Mouse (Mus musculus): ENCODE measurements around the gene Abr.

The Abr gene

DNA sequence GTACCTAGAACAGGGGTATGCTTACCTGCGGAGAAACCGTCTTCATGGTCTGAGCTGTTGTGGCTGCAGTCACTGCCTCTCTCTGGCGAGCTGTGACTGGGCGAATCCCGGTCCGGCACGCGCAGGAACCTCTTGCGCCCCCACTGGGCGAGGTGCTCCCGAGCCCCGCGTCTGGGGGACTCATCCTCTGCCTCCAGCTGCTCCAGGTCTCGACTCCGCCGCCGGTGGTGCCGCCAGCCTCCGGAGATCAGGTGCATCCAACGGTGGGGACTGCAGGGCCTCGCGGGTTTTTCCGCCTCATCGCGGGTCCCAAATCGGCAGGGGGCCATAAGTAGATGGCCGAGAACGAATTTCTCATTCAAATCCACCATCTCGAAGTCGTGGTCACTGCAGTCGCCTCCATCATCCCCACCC, at the start of gene Abr:
Gene Abr (minus strand): TSS at position 163 of the 414 bp plus-strand sequence.
- DNase-seq (ENCODE audit: low spot score): peak; percentile 75

DNA sequence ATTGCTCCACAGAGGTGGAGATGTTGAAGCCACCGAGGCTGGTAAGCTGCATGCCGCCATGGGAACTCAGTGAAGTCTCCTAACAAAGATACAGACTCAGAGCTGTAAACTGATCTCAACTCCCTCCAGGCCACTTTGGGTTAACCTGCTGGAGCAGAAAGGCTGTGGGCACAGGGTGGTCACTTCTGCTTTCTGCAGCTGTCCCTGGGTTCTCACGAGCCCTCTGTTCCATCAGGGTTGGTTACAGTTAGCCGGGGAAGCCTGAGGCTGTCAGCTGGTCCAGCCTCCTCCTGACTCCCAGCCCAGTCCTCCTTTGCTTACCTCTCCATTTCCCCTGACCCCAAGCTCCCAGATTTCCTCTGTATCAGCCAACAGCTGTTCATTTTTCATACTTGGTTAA, 45.7 kb upstream of the Abr start:
- no peak for DNase-seq (ENCODE audit: low spot score)

DNA sequence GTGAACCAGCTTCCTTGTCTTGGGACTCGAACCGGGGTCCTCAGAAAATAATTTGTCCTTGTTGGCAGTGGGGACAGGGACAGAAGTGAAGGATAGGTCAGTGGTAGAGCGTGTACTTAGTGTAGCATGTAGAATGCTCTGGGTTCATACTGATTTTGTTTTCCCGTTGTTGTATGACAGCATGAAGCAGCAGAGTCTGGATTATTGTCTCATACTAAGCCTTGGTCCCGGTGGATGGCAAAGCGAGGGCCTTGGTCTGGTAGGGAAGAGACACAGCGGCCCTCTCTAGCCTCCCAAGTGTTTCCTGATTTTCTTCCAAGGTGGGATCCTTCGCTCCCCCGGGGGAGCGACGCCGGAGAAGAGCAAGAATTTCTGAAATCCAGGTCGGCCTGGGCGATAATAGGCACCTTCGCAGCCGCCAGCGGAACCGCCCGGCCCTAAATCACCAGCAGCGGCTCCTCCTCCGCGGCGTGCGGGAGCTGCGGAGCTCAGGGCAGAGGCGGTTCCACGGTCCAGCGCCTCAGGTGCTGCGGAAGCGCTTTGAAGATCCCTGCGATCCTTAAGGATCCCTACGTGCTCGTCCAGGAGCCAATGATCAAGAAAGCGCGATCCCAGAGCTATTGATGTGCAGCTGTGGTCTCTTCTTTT, 44.0 kb upstream of the Abr start:
- DNase-seq (ENCODE audit: low spot score): no peak

DNA sequence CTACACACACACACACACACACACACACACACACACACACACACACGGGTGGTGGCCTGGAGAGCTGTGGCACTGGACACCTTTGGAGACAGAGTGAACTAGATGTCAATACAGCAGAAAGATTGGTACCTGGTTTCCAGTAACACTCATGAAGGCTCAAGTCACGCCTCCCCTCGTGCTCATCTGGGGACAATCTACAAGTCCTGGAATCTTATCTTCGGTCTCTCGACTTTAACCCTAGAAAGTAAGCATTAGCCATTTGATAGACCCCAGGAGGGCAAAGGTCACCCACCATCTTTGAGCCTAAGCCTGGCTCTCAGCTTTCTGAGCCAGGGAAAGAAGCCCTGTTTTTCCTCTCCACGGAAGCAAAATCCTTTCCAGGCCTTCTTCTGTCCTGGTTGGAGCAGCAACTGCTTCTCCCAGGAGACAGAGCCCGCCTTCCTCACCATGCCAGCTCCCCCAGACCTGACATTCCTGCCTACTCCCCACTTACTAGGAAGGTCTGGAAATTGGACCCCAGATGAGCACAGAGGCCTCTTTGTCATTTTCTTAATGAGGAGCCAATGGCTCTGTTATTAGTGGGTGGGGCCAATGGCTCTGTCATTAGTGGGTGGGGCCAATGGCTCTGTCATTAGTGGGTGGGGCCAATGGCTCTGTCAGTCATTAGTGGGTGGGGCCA, 39.8 kb upstream of the Abr start:
- no peak for DNase-seq (ENCODE audit: low spot score)

DNA sequence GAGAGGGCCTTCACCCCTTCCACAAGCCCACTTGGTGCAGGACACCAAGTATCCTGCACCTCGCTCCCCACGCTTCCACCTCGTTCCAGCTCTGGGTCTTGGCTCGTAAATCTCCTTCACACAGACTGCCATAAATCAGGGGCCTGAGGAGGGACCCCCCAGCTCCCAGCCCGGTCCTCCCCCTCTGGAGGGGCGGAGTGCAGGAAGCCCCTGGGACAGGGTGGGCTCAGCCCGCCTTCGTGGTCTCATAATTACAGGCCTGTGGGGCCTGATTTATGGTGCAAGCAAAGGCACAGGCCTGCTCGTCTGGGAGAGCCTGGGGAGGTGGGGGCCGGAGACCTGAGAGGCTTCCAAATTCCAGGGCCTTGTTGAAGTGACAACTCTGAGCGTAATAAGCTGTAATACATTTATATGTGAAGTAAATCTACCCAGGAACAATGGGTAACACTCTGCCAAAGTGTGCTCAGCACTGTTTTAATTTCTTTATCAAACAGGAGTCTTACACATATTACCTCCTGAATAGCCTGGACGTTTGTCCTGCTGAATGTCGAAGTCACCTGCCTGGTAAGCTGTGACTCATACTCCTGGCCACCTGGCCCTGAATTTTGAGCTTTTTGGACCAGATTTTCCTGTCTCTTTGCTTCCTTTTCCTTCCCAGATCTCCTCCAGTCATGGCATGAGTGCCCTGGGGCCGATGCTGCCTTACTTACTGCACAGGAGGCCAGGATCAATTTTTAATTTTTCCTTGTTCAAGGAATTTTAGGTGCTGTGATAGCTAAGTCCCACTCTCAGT, 37.2 kb upstream of the Abr start:
- no peak for DNase-seq (ENCODE audit: low spot score)

DNA sequence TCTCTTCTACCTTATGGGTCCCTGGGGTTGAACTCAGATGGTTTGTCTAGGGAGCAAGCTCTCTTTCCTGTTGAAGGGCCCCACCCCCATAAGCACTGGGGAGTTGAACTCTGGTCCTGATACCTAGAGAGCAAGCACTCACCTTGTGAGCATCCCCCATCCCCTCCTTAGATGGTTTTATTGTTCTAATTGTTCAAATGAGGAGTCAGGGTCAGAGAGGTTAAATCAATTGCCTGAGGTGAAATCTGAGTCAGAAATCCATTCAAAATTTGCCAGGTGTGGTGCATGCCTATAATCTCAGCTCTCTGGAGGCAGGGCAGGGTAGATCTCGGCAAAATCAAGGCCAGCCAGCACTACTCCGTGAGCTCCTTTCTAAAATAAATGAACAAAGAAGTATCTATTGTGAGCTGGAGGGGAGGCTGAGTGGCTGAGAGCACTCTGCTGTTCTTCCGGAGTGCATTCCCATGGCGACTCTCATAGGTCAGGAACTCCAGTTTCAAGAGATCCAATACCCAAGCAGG, 35.4 kb upstream of the Abr start:
- no peak for DNase-seq (ENCODE audit: low spot score)

DNA sequence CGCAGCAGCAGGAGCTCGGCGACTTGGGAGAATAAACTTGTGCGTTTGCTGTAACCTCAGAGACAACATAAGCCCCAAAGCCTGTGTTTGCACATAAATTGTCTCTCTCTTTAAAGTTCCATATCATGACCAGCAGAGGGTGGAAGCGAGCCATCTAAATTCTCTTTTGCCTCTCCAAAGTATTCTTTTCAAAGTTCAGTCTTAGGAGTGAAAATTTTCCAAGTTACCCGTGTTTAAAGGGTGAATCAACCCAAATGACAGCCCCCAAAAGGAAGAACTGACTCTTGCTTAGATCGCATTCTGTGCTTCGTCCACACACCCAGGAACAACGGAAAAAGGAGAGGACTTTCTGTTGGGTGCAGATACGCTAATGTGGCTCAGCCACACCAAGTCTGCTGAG, 33.0 kb upstream of the Abr start:
- peak; percentile 87 for DNase-seq (ENCODE audit: low spot score)

DNA sequence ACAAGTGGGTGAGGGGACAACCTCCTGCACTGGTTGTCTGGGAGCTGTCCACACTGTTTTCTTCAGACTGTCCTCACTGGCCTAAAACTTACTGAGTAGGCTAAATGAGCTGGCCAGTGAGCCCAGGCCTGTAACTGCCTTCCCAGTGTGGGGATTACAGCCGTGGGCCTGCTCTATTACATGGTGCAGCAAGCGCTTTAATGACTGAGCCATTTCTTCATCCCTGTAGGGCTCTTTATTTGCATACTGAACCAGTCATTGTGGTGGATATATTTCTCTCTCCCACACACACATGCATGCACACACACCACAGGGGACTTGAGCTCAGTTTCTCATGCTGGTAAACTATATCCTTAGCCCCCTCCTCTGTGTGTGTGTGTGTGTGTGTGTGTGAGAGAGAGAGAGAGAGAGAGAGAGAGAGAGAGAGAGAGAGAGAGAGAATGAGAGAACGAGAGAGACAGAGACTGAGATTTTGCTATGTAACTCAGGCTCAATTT, 30.8 kb upstream of the Abr start:
- no peak for DNase-seq (ENCODE audit: low spot score)

DNA sequence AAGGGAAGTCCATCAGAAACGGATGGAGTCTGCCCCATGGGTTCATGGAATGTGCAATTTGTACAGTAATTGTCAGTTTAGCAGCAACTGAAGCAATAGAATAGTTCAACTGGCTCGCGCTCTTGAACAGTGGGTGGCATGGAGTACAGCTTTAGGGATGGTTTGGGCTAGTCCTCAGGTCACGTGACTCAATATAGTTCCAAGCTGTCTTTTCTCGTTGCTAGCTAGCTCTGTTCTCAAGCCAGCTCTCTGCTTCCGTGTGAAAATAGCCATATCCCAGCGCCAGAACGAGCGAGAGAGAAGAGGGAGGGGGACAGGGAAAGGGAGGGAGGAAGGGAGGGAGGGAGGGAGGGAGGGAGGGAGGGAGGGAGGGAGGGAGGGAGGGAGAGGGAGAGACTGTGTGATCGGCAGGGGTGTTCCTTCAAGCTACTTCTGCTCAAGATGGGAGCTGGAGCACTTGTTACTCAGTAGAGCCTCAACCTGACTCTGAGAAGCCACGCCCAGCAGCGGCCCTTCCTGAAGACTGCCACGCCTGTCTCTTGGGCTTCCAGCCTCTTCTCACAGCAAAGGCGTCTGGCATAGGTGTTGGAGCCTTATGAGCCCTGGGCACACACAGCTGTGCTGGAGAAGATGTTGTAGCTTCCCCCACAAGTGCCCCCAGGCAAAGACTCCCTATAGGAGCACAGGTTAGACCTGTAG, 28.9 kb upstream of the Abr start:
- no peak for DNase-seq (ENCODE audit: low spot score)

DNA sequence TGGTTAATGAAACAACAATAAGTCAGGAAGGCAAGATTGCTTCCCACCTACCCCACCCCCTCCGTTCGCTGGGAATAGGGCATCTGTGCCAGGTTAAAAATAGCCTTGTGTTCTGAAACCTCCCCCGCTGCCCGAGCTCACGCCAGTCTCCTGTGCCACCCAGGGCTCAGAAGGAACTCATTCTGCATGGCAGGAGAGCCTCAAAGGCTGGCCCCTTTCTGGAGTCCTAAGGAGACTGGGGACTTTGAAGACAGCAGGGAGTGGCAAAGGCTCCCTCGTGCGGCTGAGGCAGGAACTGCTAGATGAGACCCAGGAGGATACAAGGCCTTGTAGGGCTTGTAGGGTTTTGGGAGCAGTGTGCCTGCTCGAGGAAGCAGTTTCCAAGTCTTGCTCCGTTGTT, 25.4 kb upstream of the Abr start:
- peak; percentile 90 for DNase-seq (ENCODE audit: low spot score)

DNA sequence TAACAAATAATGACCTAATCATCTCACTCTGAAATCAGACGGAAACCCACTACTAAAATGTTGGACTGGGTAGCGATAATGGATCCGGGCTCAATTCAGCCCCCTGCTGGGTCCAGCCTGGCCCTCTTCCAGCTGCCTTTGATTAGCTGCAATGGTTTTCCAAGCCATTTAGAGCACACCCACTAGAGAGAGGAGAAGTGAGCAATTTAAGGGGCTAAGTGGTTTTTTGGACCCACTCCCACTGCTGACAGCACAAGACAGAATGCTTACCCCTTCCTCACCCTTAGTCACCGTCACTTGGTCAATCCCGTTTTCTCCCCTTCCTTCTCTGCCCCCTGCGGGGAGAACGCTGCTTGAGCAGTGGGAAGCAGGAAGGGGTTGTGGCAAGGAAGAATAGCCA, 24.9 kb upstream of the Abr start:
- peak; percentile 28 for DNase-seq (ENCODE audit: low spot score)

DNA sequence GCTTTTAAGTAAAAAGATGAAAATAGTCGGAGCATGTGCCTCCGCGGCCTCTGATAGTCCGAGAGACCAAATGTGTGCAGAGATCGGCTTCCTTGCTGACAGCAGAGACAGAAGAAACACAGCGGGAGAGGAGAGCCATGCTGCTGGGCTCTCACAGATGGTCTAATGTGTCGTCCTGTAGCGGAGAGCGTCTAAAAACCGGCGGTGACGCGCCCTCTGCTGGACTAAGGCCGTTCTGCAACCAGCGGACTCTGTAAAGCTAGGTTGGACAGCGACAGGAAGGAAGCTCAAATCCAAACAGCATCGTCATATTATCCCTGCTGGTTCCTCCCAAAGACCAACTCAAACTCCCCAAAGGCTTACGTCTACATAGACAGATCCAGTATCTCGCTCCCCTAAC, 23.8 kb upstream of the Abr start:
- peak; percentile 95 for DNase-seq (ENCODE audit: low spot score)

DNA sequence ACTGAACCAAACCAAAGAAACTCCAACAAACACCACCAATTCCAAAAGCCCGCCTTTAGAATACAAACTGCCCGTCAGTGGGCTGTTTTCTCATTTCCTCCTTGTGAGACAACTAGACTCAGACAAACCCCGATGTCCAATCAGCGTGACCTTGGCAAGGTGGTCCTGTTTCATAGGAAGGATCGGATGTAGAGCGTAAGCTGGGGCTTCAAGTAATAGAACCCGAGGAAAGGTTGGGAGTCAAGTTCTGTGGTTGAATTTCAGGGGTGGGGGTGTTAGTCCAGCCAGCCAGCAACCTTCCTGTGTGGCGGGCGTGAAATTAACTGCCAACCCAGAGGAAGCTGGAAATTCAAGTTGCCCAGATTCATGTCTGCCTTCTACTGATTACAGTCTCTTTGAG, 22.9 kb upstream of the Abr start:
- no peak for DNase-seq (ENCODE audit: low spot score)

DNA sequence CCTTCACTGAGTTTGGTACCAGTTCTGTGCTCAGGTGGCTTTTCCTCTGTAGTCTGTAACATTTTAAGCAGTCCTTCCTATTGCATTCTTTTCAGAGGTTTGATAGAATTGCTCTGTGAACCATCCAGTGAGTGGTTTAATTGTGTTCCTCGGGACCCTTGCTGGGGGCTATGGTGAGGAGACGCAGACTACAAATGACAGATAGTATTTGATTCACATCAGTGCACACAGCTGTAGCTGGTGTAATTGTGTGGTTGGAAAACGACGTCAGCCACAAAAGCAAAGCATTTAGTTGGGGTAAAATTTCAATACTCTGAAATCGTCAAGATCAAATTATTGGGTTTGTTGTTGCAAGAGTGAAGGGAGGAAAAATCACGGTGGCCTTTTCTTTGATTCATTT, 22.1 kb upstream of the Abr start:
- no peak for DNase-seq (ENCODE audit: low spot score)

DNA sequence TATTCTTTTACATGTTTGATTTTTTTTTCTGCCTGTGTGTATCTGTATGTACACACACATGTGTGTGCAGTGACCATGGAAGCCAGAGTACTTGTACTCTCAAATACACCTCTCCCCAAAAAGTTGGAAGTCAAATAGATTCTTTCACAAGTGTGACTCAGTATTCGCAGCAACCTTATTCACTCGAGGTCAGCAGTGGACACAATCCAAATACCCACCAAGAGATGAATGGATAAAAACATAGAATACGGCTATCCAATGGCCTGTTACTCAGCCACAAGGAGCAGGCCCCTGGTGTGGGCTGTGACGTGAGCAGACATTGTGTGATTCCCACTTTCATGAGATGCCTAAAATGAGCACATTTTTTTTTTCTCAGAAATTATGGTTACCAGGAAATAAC, 18.1 kb upstream of the Abr start:
- no peak for DNase-seq (ENCODE audit: low spot score)

DNA sequence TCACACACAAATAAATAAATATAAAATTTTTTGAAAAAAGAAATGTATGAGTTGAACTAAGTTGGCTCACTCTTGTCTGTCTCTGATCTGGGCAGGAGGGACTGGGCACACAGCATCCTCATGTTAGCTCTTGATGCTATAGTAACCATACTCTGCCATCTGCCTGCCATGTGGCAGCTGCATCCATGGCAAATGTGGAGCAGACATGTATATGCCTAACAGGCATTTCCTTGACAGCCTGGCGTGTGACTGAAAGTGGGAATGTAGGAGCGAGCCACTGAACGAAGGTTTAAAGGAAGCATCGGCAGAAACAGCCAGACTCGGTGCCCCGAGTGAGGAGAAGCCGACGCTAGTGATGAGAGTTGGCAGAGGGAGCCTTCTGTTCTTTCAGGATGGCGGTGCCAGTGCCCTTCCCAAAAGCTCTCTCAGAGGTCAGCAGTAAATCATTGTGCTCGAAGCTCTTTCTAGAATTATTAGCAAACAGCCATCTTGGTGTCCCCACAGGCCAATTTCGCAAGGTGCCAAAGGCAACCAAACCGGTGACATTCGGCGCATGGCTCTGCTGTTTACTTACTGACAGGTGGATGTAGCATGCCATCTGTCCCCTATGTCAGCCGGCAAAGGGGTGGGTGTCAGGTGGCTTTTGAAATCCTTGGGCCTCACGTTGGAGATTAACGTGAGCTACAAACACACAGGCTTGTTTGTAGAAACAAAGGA, 17.3 kb upstream of the Abr start:
- DNase-seq (ENCODE audit: low spot score): no peak

DNA sequence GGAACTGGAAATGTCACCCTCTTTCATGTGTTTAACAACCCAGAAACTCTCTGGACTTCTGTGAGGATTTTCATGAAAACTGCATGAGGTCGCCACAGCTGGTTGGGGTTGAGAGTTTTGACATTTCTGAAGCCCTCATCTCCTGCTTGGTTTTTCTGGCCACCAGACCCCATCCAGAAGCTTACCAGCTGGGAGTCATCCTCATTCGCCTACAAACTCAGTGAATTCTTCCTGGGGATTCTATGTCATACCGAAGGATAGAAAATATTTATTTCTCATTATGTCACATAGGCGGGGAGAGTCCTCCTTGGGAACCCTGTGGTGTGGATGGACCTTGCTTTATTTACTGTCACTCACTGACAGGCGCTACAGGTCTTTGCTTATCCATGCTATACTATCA, 8.4 kb upstream of the Abr start:
- no peak for DNase-seq (ENCODE audit: low spot score)

DNA sequence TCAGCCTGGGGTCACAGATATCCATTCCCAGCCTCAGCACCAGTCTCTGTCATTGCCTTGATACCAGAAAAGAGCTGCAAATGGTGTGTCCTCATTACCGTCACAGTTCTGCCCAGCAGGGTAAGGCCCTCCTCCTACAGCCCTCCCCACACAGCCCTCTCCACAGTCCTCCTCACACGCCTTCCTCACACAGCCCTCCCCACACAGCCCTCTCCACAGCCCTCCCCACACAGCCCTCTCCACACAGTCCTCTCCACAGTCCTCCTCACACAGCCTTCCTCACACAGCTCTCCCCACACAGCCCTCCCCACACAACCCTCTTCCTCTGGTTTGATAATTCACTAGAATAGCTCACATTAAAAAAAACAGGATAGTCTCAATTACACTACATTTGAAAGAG, 7.9 kb upstream of the Abr start:
- no peak for DNase-seq (ENCODE audit: low spot score)

DNA sequence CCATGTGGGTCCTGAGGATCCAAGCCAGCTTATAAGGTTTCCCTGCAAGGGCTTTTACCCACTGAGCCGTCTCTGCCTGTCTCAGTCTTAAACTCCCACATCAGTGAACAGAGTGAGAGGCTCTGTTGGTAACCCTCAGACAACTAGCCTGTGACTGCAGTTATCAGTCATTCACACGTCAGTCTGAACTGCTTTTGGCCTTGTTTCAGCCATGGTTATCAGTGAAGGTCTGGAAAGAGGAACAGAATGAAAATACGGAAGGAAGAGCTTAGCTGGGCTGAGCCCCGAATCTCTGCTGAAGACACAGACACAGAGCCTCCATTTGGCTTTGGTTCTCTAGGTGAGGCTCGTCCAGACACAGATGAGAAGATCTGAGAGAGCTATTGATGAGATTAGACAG, 6.5 kb upstream of the Abr start:
- DNase-seq (ENCODE audit: low spot score): no peak

DNA sequence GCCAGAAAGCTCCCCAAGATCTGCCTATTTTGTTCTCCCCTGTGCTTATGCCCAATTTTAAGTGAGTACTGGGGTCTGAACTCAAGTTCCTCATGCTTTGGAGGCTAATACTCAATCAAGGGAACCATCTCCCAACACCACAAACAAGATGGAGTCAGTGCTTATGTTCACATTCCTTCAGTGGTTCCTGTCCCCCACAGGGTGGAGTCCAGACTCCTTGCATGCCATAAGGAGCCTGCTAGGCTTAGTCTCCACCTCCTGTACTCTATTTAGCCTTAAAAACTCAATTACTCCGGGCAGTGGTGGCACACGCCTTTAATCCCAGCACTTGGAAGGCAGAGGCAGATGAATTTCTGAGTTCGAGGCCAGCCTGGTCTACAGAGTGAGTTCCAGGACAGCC, 2.8 kb upstream of the Abr start:
- DNase-seq (ENCODE audit: low spot score): no peak

DNA sequence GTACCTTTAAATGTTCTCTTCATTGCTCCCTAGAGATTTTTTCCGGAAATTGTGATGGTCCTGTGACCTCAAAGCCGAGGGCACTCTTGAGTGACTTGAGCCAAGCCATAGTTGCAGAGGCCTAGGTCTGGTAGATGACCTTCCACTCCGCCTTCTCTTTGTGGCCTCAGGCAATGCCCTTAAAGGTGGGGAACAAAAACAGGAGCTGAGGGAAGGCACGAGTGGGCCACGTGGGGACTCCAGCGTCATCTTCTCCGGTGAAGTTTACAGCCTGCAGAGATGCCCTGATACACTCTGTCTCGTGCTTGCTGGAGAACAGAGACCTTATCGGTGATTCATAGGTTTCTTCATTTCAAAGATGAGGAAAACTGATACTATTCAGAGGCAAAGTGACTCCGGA, 2.0 kb upstream of the Abr start:
- no peak for DNase-seq (ENCODE audit: low spot score)
